Mouse (Mus musculus) intestine, embryonic 16.5 days (tissue): ENCODE results near the gene Frat2. TPM values are rescaled to one million over a fixed set of nuclear protein-coding genes. Genes with fewer than 3 reads are reported as not detected.

Experiments
- ATAC-seq: fragments of 200-750 bp; cut with Nextera tagmentation; 2 replicates; pipeline ENCODE4 v1.8.0; 2017; ENCODE audit warnings: moderate TSS enrichment, moderate library complexity
- H3K27ac ChIP-seq: fragments of 300-500 bp; sonication (generic); 2 replicates; pipeline ENCODE4 v1.5.1; 2014; ENCODE audit warnings: mild to moderate bottlenecking, low read length
- H3K27me3 ChIP-seq: fragments of 300-500 bp; sonication (generic); replicated peaks from 2 replicates; pipeline ENCODE4 v1.6.1; 2014; ENCODE audit warnings: low read length, control low read depth, mixed read lengths; ENCODE audit not compliant: control insufficient read depth, insufficient read depth
- H3K36me3 ChIP-seq: fragments of 300-500 bp; sonication (generic); 2 replicates; pipeline ENCODE4 v1.6.1; 2014; ENCODE audit warnings: low read length, control low read depth; ENCODE audit not compliant: control insufficient read depth, insufficient read depth
- H3K4me1 ChIP-seq: fragments of 300-500 bp; sonication (generic); 2 replicates; pipeline ENCODE4 v1.6.1; 2014; ENCODE audit warnings: low read length, control low read depth, mixed read lengths; ENCODE audit not compliant: control insufficient read depth, insufficient read depth
- H3K4me2 ChIP-seq: fragments of 300-500 bp; sonication (generic); 2 replicates; pipeline ENCODE4 v1.6.1; 2014; ENCODE audit warnings: low read depth, low read length, control low read depth
- H3K4me3 ChIP-seq: fragments of 300-500 bp; sonication (generic); 2 replicates; pipeline ENCODE4 v1.5.1; 2014; ENCODE audit warnings: mild to moderate bottlenecking, low read length
- H3K9ac ChIP-seq: fragments of 300-500 bp; sonication (generic); 2 replicates; pipeline ENCODE4 v1.6.1; 2014; ENCODE audit warnings: low read depth, low read length
- H3K9me3 ChIP-seq: fragments of 300-500 bp; sonication (generic); 2 replicates; pipeline ENCODE4 v1.6.1; 2016; ENCODE audit warnings: low read length, control low read depth; ENCODE audit not compliant: control insufficient read depth
- WGBS: fragments of 180-500 bp; shearing (Covaris S2); extraction: QIAGEN DNeasy Blood & Tissue Kit; methylation state at CpG from one replicate; pipeline ENCODE4 v1.1.7; 2014; 5-methylcytosine and 5-hydroxymethylcytosine counted together
- polyA plus RNA-seq: library from polyadenylated mRNA; unstranded; fragments of >200 nt; fragmentation: Nextera tagmentation; extraction: Ambion mirVana; gene quantifications from 2 replicates; pipeline ENCODE4 v1.2.1, GENCODE M21; 2015

Gene Frat2
- polyA plus RNA-seq, 1 experiment from 2014 or later = 4.7 TPM

- Histone ChIP-seq H3K27ac (peak overlapping the region; percentile 94), H3K4me1 (peaks cover 7% of the 10 kb centered on the region; the same call in 1 of the 2 replicates), H3K4me2 (peak overlapping the region; percentile 93), H3K9me3 (no peaks in the 10 kb centered on the region), H3K4me3 (peak overlapping the region; percentile 89), H3K27me3 (no peaks in the 10 kb centered on the region), H3K36me3 (no peaks in the 10 kb centered on the region), H3K9ac (peak overlapping the region; percentile 82)
- ATAC-seq = peak; percentile 12
- WGBS = 0% methylated on average over 54 of the region's 64 CpGs
Measured at GRCm38 (mm10) chr19:41847091-41847581, 796 bp downstream of the Frat2 start.

GRCm38 (mm10) chr19:41846366-41847090, 1.4 kb downstream of the Frat2 start:
- Histone ChIP-seq H3K27me3 (no peaks in the 10 kb centered on the region), H3K4me3 (peak overlapping the region; percentile 89), H3K4me1 (peaks cover 7% of the 10 kb centered on the region; the same call in 1 of the 2 replicates), H3K9ac (peak overlapping the region; percentile 82), H3K27ac (peak overlapping the region; percentile 94), H3K4me2 (peak overlapping the region; percentile 93), H3K36me3 (no peaks in the 10 kb centered on the region), H3K9me3 (no peaks in the 10 kb centered on the region)
- 11% methylated on average over 21 of the region's 21 CpGs for WGBS
- ATAC-seq = no peak; the same call in 1 of the 2 replicates

- Histone ChIP-seq H3K9me3 (no peaks in the 10 kb centered on the region), H3K27me3 (no peaks in the 10 kb centered on the region), H3K36me3 (no peaks in the 10 kb centered on the region), H3K27ac (no peak overlapping the region), H3K4me1 (peaks cover 8% of the 10 kb centered on the region; the same call in 1 of the 2 replicates), H3K4me2 (no peak overlapping the region), H3K4me3 (no peak overlapping the region), H3K9ac (no peak overlapping the region)
- ATAC-seq = no peak
- 86% methylated on average over 6 of the region's 6 CpGs for WGBS
Measured at GRCm38 (mm10) chr19:41844345-41844744, 3.6 kb downstream of the Frat2 start.

- Histone ChIP-seq H3K36me3 (no peaks in the 10 kb centered on the region), H3K4me3 (no peak overlapping the region), H3K9ac (no peak overlapping the region), H3K4me2 (no peak overlapping the region), H3K27ac (no peak overlapping the region), H3K4me1 (peaks cover 10% of the 10 kb centered on the region; the same call in 1 of the 2 replicates), H3K27me3 (no peaks in the 10 kb centered on the region), H3K9me3 (no peaks in the 10 kb centered on the region)
- ATAC-seq = no peak
- WGBS = 86% methylated on average over 4 of the region's 4 CpGs
Measured at GRCm38 (mm10) chr19:41842706-41843105, 5.2 kb downstream of the Frat2 start.

GRCm38 (mm10) chr19:41842196-41842595, 5.7 kb downstream of the Frat2 start:
- no peak overlapping the region for H3K27ac ChIP-seq
- H3K27me3 ChIP-seq = no peaks in the 10 kb centered on the region
- H3K9ac ChIP-seq = no peak overlapping the region
- peaks cover 13% of the 10 kb centered on the region for H3K4me1 ChIP-seq
- H3K4me3 ChIP-seq = no peak overlapping the region
- no peaks in the 10 kb centered on the region for H3K36me3 ChIP-seq
- H3K4me2 ChIP-seq = no peak overlapping the region
- no peak for ATAC-seq
- 85% methylated on average over 4 of the region's 4 CpGs for WGBS
- no peaks in the 10 kb centered on the region for H3K9me3 ChIP-seq

- no peak overlapping the region for H3K27ac ChIP-seq
- H3K4me3 ChIP-seq = no peak overlapping the region
- H3K27me3 ChIP-seq = no peaks in the 10 kb centered on the region
- H3K4me1 ChIP-seq = peaks cover 16% of the 10 kb centered on the region
- no peak for ATAC-seq
- H3K9me3 ChIP-seq = no peaks in the 10 kb centered on the region
- no peak overlapping the region for H3K9ac ChIP-seq
- WGBS = 77% methylated on average over 7 of the region's 7 CpGs
- no peak overlapping the region for H3K4me2 ChIP-seq
- H3K36me3 ChIP-seq = no peaks in the 10 kb centered on the region
Measured at GRCm38 (mm10) chr19:41841105-41841750, 6.7 kb downstream of the Frat2 start.

GRCm38 (mm10) chr19:41839685-41840084, 8.2 kb downstream of the Frat2 start:
- Histone ChIP-seq H3K4me2 (no peak overlapping the region), H3K4me1 (peaks cover 20% of the 10 kb centered on the region), H3K27ac (peak overlapping the region; percentile 69), H3K27me3 (no peaks in the 10 kb centered on the region), H3K36me3 (no peaks in the 10 kb centered on the region), H3K9ac (no peak overlapping the region), H3K9me3 (no peaks in the 10 kb centered on the region), H3K4me3 (no peak overlapping the region)
- WGBS = 86% methylated on average over 3 of the region's 3 CpGs
- no peak for ATAC-seq

- Histone ChIP-seq H3K9me3 (no peaks in the 10 kb centered on the region), H3K4me2 (peak overlapping the region; percentile 35), H3K9ac (no peak overlapping the region), H3K27me3 (no peaks in the 10 kb centered on the region), H3K27ac (peak overlapping the region; percentile 90), H3K4me1 (peaks cover 20% of the 10 kb centered on the region), H3K36me3 (no peaks in the 10 kb centered on the region), H3K4me3 (peak overlapping the region; percentile 9; the same call in 1 of the 2 replicates)
- peak; percentile 62 for ATAC-seq
- 24% methylated on average over 6 of the region's 6 CpGs for WGBS
Measured at GRCm38 (mm10) chr19:41838808-41839207, 9.1 kb downstream of the Frat2 start.

GRCm38 (mm10) chr19:41837917-41838261, 10.0 kb downstream of the Frat2 start:
- 37% methylated on average over 4 of the region's 4 CpGs for WGBS
- H3K4me3 ChIP-seq = 0 out of 2 replicates have a peak overlapping the region, but pooled peaks have one; percentile 9
- peaks cover 20% of the 10 kb centered on the region for H3K4me1 ChIP-seq
- H3K9ac ChIP-seq = 0 out of 2 replicates have a peak overlapping the region, but pooled peaks have one; percentile 12
- H3K9me3 ChIP-seq = no peaks in the 10 kb centered on the region
- no peaks in the 10 kb centered on the region for H3K27me3 ChIP-seq
- H3K4me2 ChIP-seq = peak overlapping the region; percentile 38
- ATAC-seq = peak; percentile 81
- H3K27ac ChIP-seq = peak overlapping the region; percentile 90
- no peaks in the 10 kb centered on the region for H3K36me3 ChIP-seq
